Mouse (Mus musculus) megakaryocyte, embryonic 14.5 days (primary cell): Measurements from ENCODE around the gene Npvf.

Source experiments
- FLI1 ChIP-seq: IDR thresholded peaks from 2 replicates; pipeline ENCODE4 v1.6.1; 2012; ENCODE audit warnings: low read length, inconsistent platforms, mixed read lengths
- GATA1 ChIP-seq: IDR thresholded peaks from 3 replicates; pipeline ENCODE4 v1.6.1; 2012; ENCODE audit warnings: mixed read lengths, low read length, inconsistent platforms, borderline replicate concordance

DNA sequence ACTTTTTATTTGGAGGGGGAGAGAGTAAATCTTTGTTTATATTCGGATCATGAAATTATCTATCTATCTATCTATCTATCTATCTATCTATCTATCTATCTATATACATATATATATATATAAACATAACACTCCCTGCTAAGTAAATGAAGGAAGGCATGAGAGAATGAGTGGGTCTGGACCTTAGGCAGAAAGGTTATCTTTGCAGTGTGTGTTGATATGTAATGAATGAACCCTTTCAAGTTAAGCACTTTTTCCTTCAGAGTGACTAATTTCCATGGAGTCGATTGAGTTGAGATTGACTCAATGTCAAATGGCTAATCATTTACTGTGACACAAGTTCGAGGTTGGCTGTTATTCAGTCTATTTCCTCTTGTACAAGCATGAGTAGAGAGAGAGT is 10.8 kb upstream of the Npvf start:
- TF ChIP-seq GATA1: no peak
- TF ChIP-seq FLI1: no peak
